Mouse (Mus musculus) ES-Bruce4 (cell line): ENCODE measurements around the gene Psma7. TPM values are rescaled to one million over a fixed set of nuclear protein-coding genes. Genes with fewer than 3 reads are reported as not detected.

ENCODE experiments used
- H3K27ac ChIP-seq: 2 replicates; pipeline ENCODE4 v1.5.1; 2012; ENCODE audit warnings: low read length, inconsistent platforms; ENCODE audit not compliant: insufficient read depth
- H3K27me3 ChIP-seq: 2 replicates; pipeline ENCODE4 v1.6.1; 2012; ENCODE audit warnings: mild to moderate bottlenecking, low read length, inconsistent platforms; ENCODE audit not compliant: control insufficient read depth, poor library complexity, insufficient read depth, severe bottlenecking
- H3K36me3 ChIP-seq: 2 replicates; pipeline ENCODE4 v1.6.1; 2012; ENCODE audit warnings: inconsistent platforms, mild to moderate bottlenecking, low read length, moderate library complexity; ENCODE audit not compliant: control insufficient read depth, poor library complexity, insufficient read depth, severe bottlenecking
- H3K4me1 ChIP-seq: one replicate; pipeline ENCODE4 v1.8.1; 2011; ENCODE audit warnings: low read length; ENCODE audit not compliant: control insufficient read depth, insufficient read depth
- H3K4me3 ChIP-seq: 2 replicates; pipeline ENCODE4 v1.5.1; 2011; ENCODE audit warnings: low read depth, mild to moderate bottlenecking, low read length
- H3K9ac ChIP-seq: 2 replicates; pipeline ENCODE4 v1.6.1; 2012; ENCODE audit warnings: low read depth, mild to moderate bottlenecking, inconsistent platforms; ENCODE audit not compliant: poor library complexity, severe bottlenecking
- H3K9me3 ChIP-seq: replicated peaks from 2 replicates; pipeline ENCODE4 v1.6.1; 2012; ENCODE audit warnings: mild to moderate bottlenecking, low read length, inconsistent platforms; ENCODE audit not compliant: control insufficient read depth, poor library complexity, insufficient read depth, severe bottlenecking
- CTCF ChIP-seq: IDR thresholded peaks from one replicate; pipeline ENCODE4 v1.8.1; 2011; ENCODE audit warnings: low read depth, low read length
- EP300 ChIP-seq: IDR thresholded peaks from 2 replicates; pipeline ENCODE4 v1.6.1; 2011; ENCODE audit warnings: low read depth, low read length; ENCODE audit not compliant: insufficient read depth
- POLR2A ChIP-seq: IDR thresholded peaks from one replicate; pipeline ENCODE4 v1.8.1; 2011; ENCODE audit warnings: low read length; ENCODE audit not compliant: insufficient read depth
- polyA plus RNA-seq: library from polyadenylated mRNA; stranded (reverse); fragments of >200 nt; gene quantifications from 2 replicates; pipeline ENCODE4 v1.2.4, GENCODE M21; 2011; ENCODE audit warnings: low read depth; ENCODE audit not compliant: missing spikeins, insufficient read depth, insufficient read length

Psma7 gene
- polyA plus RNA-seq, 1 experiment, result 257 TPM

DNA sequence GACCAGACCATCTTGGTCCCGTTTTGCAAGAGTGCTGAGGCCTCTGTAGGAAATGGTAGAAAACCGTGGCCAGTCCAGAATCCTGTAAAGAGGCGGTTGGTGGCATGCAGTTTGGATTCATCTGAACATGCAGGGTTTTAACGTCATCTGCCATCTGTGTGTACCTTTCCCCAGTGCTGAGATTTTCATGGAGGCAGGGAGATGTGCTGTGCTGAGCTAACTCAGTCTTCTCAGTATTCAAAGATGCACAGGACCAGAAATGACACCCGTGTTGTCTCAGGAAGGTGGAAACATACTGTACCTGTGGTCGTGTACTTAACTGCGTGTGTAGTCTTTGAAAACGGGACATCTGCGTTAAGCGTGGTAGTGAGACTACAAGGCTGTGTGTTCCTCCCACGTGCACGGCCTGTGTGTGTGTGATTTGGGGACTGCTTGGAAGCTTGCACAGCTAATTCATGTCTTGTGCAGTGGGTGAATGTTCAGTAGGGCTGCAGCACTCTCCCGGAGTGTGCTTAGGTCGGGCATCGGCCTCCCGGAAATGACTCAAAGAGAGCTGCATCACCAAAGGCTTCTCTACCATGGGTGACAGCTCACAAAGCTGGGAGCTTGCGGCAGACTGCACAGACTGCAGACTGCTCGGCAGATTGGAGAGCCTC is 5.9 kb upstream of the Psma7 start:
- H3K36me3 ChIP-seq, result no peaks in the 10 kb centered on the region
- TF ChIP-seq EP300 (no peak), CTCF (no peak), POLR2A (no peak)
- no peak overlapping the region for H3K4me3 ChIP-seq
- H3K27ac ChIP-seq, result no peak overlapping the region
- no peaks in the 10 kb centered on the region for H3K4me1 ChIP-seq
- H3K9ac ChIP-seq, result no peak overlapping the region
- H3K27me3 ChIP-seq, result no peaks in the 10 kb centered on the region
- no peaks in the 10 kb centered on the region for H3K9me3 ChIP-seq

DNA sequence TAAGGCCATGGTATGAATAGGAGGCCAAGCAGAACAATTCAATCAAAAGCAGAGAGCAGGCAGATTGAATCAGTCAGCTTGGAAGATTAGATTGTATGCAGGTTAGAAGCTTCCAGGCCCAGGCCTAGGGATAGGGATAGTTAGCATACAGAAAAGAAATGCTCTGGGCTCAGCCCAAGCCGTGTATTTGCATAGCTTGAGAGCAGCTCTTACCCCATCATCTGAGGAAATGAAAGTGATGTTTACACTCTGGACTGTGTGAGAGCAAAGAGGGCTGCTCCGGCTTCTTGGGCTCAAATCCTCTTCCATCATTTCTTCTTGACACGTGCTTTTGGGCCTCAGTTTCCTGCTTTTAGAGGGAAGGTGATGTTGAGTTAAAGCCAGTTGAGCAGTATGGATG is 5.3 kb upstream of the Psma7 start:
- no peaks in the 10 kb centered on the region for H3K9me3 ChIP-seq
- no peak overlapping the region for H3K27ac ChIP-seq
- H3K27me3 ChIP-seq, result no peaks in the 10 kb centered on the region
- no peak overlapping the region for H3K9ac ChIP-seq
- no peak overlapping the region for H3K4me3 ChIP-seq
- TF ChIP-seq POLR2A (no peak), CTCF (no peak), EP300 (no peak)
- no peaks in the 10 kb centered on the region for H3K36me3 ChIP-seq
- no peaks in the 10 kb centered on the region for H3K4me1 ChIP-seq

DNA sequence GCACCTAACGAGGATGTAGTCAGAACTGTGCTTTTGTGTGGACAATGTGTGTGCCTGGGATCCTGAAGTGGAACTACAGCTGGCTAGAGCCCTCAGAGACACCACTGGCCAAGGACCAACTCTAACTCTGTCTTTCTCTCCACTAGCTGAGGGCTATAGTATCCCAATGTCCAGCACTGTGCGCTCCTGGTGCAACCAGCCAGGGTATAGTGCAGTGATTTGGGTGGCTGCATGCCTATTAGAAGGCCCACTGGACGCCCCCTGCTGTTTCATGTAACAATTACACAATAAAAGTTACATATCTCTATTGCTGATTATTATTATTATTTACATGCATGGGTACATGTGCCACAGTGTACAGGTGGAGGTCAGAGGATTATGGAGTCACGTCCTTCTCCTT is 3.0 kb upstream of the Psma7 start:
- no peaks in the 10 kb centered on the region for H3K36me3 ChIP-seq

DNA sequence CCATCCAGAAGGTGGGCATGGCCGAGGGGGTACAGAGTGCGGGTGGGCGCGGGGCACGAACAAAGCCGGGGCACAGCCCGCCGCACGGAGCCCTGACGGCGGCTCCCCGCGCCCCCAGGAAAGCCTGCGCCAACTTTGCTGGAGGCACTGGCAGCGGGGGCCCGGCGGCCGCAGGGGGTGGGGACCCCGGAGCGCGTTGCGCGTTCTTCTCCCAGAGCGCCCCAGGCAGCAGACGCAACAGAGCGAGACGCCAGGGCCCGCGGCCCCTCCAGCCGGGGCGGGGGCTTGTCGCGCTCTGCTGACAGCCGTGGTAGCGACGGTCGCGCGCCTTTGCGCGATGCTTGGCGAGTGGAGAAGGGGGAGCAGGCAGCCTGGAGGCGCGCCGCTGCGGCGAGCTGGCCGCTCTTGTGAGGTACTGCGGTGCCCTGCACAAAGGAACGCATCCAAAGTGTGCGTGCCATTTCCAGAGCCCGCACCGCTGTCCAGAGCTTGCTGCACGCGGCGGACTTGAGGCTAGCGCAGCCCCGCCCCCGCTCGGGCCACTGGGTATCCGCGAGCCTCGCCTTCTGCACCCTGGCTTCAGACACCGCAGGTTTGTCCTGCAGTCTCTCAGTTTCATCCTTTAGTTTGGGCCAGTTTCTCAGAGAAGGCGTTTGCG is 754 bp upstream of the Psma7 start:
- Histone ChIP-seq H3K36me3 (peaks cover 5% of the 10 kb centered on the region), H3K4me3 (peak overlapping the region; percentile 82), H3K4me1 (peaks cover 5% of the 10 kb centered on the region), H3K9ac (peak overlapping the region; percentile 92), H3K9me3 (no peaks in the 10 kb centered on the region), H3K27ac (no peak overlapping the region), H3K27me3 (no peaks in the 10 kb centered on the region)
- TF ChIP-seq CTCF, result no peak
- no peak for TF ChIP-seq POLR2A
- TF ChIP-seq EP300, result no peak

More for the DNA sequence above, 3.0 kb upstream of the Psma7 start:
- H3K9ac ChIP-seq, result no peak overlapping the region
- TF ChIP-seq CTCF (peak; percentile 39), EP300 (no peak)
- no peaks in the 10 kb centered on the region for H3K9me3 ChIP-seq
- peaks cover 5% of the 10 kb centered on the region for H3K4me1 ChIP-seq
- no peak overlapping the region for H3K27ac ChIP-seq
- no peaks in the 10 kb centered on the region for H3K27me3 ChIP-seq
- H3K4me3 ChIP-seq, result no peak overlapping the region

DNA sequence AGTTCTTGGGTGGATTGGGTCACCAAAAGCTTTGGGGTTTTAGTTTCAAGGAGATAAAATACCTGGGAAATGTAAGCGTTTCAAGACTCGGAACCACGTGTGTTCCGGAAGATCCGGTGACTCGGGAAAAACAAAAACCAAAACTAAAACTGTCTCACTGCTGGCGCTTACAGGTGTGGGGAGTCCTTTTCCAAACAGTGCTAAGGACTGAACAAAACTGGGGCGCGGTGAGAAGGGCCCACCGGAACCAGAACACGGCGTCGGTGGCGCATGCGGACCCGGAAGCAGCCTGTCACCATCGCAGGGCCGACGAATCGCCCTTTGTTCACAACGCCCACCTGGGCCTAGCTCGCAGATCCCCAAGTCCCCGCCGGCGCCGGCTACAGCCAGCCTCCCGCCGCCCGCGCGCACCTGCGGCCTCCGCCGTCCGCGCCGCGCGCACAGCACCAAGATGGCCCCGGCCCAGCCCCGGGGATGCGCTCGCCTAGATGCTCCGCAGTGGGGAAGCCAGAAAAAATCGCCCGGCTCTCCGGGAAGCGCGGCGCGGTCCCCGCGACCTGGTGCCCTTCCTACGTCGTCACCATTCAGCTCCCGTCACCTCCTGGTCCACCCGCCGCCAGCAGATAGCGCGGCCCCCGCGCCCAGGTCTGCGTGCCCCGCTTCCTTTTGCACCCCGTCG is 517 bp downstream of the Psma7 start:
- Histone ChIP-seq H3K36me3 (peaks cover 9% of the 10 kb centered on the region), H3K4me3 (peak overlapping the region; percentile 82), H3K9ac (peak overlapping the region; percentile 92), H3K27me3 (no peaks in the 10 kb centered on the region), H3K27ac (peak overlapping the region; percentile 46; the same call in 1 of the 2 replicates), H3K4me1 (peaks cover 5% of the 10 kb centered on the region), H3K9me3 (no peaks in the 10 kb centered on the region)
- TF ChIP-seq EP300 (no peak), POLR2A (no peak), CTCF (no peak)

DNA sequence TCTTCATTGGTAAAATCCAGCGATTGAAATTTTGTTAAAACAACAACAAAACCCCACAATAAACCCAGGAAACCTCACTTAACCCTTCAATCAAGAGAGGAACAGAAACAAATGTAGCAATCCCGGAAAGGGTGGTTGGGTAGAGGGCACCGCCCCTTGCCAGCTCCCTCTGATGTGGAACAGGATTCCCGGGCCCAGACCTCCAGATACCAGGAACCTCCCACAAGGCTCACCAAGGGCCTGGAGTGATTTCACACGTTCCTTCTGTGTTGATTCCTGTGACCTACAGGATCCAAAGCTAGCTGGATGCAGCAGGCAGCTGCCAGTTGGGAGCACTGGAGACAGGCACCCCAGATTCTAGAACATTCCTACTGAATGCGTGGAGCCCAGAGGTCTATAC is 1.8 kb downstream of the Psma7 start:
- Histone ChIP-seq H3K27ac (no peak overlapping the region), H3K9me3 (no peaks in the 10 kb centered on the region), H3K9ac (peak overlapping the region; percentile 92), H3K27me3 (no peaks in the 10 kb centered on the region), H3K4me1 (peaks cover 5% of the 10 kb centered on the region), H3K36me3 (peaks cover 17% of the 10 kb centered on the region), H3K4me3 (no peak overlapping the region)
- TF ChIP-seq CTCF, result no peak
- TF ChIP-seq POLR2A, result no peak
- no peak for TF ChIP-seq EP300
